Comparison of ENCODE assay signal across 8 mouse cellular contexts in the genomic region with DNA sequence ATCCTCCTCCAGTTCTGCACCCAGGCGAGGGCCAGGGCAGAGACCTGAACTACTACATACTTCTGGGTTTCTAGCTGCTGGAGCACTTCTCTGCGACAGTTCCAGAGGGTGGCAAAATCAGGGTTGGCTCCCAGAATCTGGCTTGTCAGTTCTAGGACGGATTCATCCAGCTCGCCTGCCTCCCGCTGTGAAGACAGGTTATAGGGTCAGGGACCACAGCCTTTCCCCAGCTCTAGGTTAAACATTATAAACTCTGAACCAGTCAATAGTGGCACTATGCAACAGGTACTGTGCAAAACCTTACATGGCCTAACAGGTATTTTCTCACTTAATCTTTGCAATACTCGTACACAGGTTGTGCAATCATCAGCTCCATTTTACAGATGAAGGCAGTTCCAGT. TPM values are rescaled to one million over a fixed set of nuclear protein-coding genes. Genes with fewer than 3 reads are reported as not detected.
DNase-seq lines count a peak whose midpoint lies in the region; ATAC-seq and TF ChIP-seq lines count a peak whose summit lies in the region.

No protein-coding gene starts in this region.

- ATAC-seq in forebrain, embryonic 13.5 days = 0 out of 2 replicates have a peak, but pooled peaks have one; percentile 0
- ATAC-seq in neural tube, embryonic 13.5 days (ENCODE audit: low read depth) = no peak

- peaks cover 30% of the 10 kb centered on the region for H3K36me3 ChIP-seq in forebrain, embryonic 13.5 days (ENCODE audit: poor library complexity, severe bottlenecking)
- peaks cover 37% of the 10 kb centered on the region for H3K36me3 ChIP-seq in neural tube, embryonic 13.5 days

- peak overlapping the region; percentile 78 for H3K9ac ChIP-seq in forebrain, embryonic 13.5 days
- H3K9ac ChIP-seq in neural tube, embryonic 13.5 days = peak overlapping the region; percentile 80

- 78% methylated on average over 6 of the region's 6 CpGs for WGBS in forebrain, embryonic 13.5 days
- 76% methylated on average over 6 of the region's 6 CpGs for WGBS in neural tube, embryonic 13.5 days

- peak overlapping the region; percentile 91; the same call in 1 of the 2 replicates for H3K27ac ChIP-seq in left cerebral cortex, adult 2 months
- no peak overlapping the region for H3K27ac ChIP-seq in forebrain, embryonic 13.5 days
- no peak overlapping the region; the same call in 1 of the 2 replicates for H3K27ac ChIP-seq in neural tube, embryonic 13.5 days (replicated peaks)

- intact Hi-C loops in left cerebral cortex, adult 2 months (cut with DNase I) = no loop called here
- intact Hi-C loops in left cerebral cortex, postnatal 36 days (cut with DNase I) = no loop called here

- no peak for TF ChIP-seq CTCF in left cerebral cortex, adult 2 months (IDR thresholded peaks at IDR 0.05)

- no peak for DNase-seq in left cerebral cortex, adult 2 months (ENCODE audit: extremely low spot score in 1 of 2, low spot score in 2 of 2)
- DNase-seq in left cerebral cortex, adult 11 months (ENCODE audit: low spot score) = no peak
- DNase-seq in kidney, postnatal 14 days = peak; percentile 63
- DNase-seq in retina, embryonic 14.5 days (ENCODE audit: low spot score) = no peak
- no peak for DNase-seq in left cerebral cortex, postnatal 36 days (ENCODE audit: low spot score in 2 of 2)
- DNase-seq in B cell, adult 2 months = no peak

- H3K27me3 ChIP-seq in forebrain, embryonic 13.5 days = no peaks in the 10 kb centered on the region
- no peaks in the 10 kb centered on the region for H3K27me3 ChIP-seq in neural tube, embryonic 13.5 days

- peaks cover 12% of the 10 kb centered on the region; the same call in 1 of the 2 replicates for H3K4me1 ChIP-seq in forebrain, embryonic 13.5 days
- H3K4me1 ChIP-seq in neural tube, embryonic 13.5 days (replicated peaks) = peaks cover 16% of the 10 kb centered on the region

- H3K4me3 ChIP-seq in left cerebral cortex, adult 2 months = peak overlapping the region; percentile 84
- H3K4me3 ChIP-seq in forebrain, embryonic 13.5 days = peak overlapping the region; percentile 81
- H3K4me3 ChIP-seq in neural tube, embryonic 13.5 days = peak overlapping the region; percentile 70

- H3K9me3 ChIP-seq in forebrain, embryonic 13.5 days (replicated peaks) = no peaks in the 10 kb centered on the region
- no peaks in the 10 kb centered on the region for H3K9me3 ChIP-seq in neural tube, embryonic 13.5 days

- peak overlapping the region; percentile 72 for H3K4me2 ChIP-seq in forebrain, embryonic 13.5 days
- peak overlapping the region; percentile 59 for H3K4me2 ChIP-seq in neural tube, embryonic 13.5 days

RNA-seq across cellular contexts. Expression of a gene that starts 1.0 kb away (rescaled TPM):
- 10 to 100 TPM; 50.2 to 51.3 TPM for total RNA-seq in left cerebral cortex, adult 2 months (2021)
- 33.5 and 37.8 TPM in 2 replicates for polyA plus RNA-seq in forebrain, embryonic 13.5 days (2015; fragmentation: Nextera tagmentation; extraction: Ambion mirVana)
- 50.6 and 53.2 TPM in 2 replicates for polyA plus RNA-seq in neural tube, embryonic 13.5 days (2015; fragmentation: Nextera tagmentation; extraction: Ambion mirVana)
- total RNA-seq in left cerebral cortex, postnatal 36 days (2021) = 10 to 100 TPM; 50.6 to 50.9 TPM

RNA-seq across cellular contexts. Expression of a gene that starts 7.3 kb away (rescaled TPM):
- total RNA-seq in left cerebral cortex, adult 2 months (2021) = not detected
- 0.13 and 0.21 TPM in 2 replicates for polyA plus RNA-seq in forebrain, embryonic 13.5 days (2015; fragmentation: Nextera tagmentation; extraction: Ambion mirVana)
- 0.17 and 0.66 TPM in 2 replicates for polyA plus RNA-seq in neural tube, embryonic 13.5 days (2015; fragmentation: Nextera tagmentation; extraction: Ambion mirVana)
- not detected for total RNA-seq in left cerebral cortex, postnatal 36 days (2021)

RNA-seq across cellular contexts. Expression of a gene that starts 24.4 kb away (rescaled TPM):
- 10 to 100 TPM; 76.5 to 88.8 TPM for total RNA-seq in left cerebral cortex, adult 2 months (2021)
- polyA plus RNA-seq in forebrain, embryonic 13.5 days (2015; fragmentation: Nextera tagmentation; extraction: Ambion mirVana) = 77.1 and 78.8 TPM in 2 replicates
- 90.0 and 95.0 TPM in 2 replicates for polyA plus RNA-seq in neural tube, embryonic 13.5 days (2015; fragmentation: Nextera tagmentation; extraction: Ambion mirVana)
- 10 to 100 TPM; 78.5 to 83.9 TPM for total RNA-seq in left cerebral cortex, postnatal 36 days (2021)

RNA-seq across cellular contexts. Expression of a gene that starts 24.4 kb away (rescaled TPM):
- total RNA-seq in left cerebral cortex, adult 2 months (2021) = 10 to 100 TPM in 1 of 2 experiments, 1 to 10 TPM in 1; 9.6 to 12.9 TPM
- polyA plus RNA-seq in forebrain, embryonic 13.5 days (2015; fragmentation: Nextera tagmentation; extraction: Ambion mirVana) = 44.4 and 46.4 TPM in 2 replicates
- 29.3 and 32.7 TPM in 2 replicates for polyA plus RNA-seq in neural tube, embryonic 13.5 days (2015; fragmentation: Nextera tagmentation; extraction: Ambion mirVana)
- 10 to 100 TPM; 10.5 to 12.5 TPM for total RNA-seq in left cerebral cortex, postnatal 36 days (2021)

RNA-seq across cellular contexts. Expression of a gene that starts 37.2 kb away (rescaled TPM):
- total RNA-seq in left cerebral cortex, adult 2 months (2021) = 1 to 10 TPM; 2.5 to 2.7 TPM
- polyA plus RNA-seq in forebrain, embryonic 13.5 days (2015; fragmentation: Nextera tagmentation; extraction: Ambion mirVana) = 0.20 and 0.23 TPM in 2 replicates
- polyA plus RNA-seq in neural tube, embryonic 13.5 days (2015; fragmentation: Nextera tagmentation; extraction: Ambion mirVana) = 0.24 TPM in 1 of 2 replicates, not detected in the other
- total RNA-seq in left cerebral cortex, postnatal 36 days (2021) = 1 to 10 TPM; 2.5 to 3.0 TPM
